Mouse (Mus musculus) heart, postnatal 25 days (tissue): ENCODE results near the gene Timm22. TPM values are rescaled to one million over a fixed set of nuclear protein-coding genes. Genes with fewer than 3 reads are reported as not detected.

Experiments
- DNase-seq: peaks from one replicate; pipeline ENCODE4 v3.0.0; 2022; ENCODE audit warnings: low spot score
- intact Hi-C: fragments of 180-260 bp; cut with DNase I; formaldehyde crosslinking; loops from one replicate; pipeline ENCODE4 v1.15.1; 2025
- total RNA-seq, 2 experiments: library from RNA; stranded (reverse); gene quantifications; 2 replicates each; pipeline ENCODE4 v1.2.3; 2021

Gene Timm22
- total RNA-seq, 2 experiments from 2014 or later, result 51.1 to 57.1 TPM

- intact Hi-C loops, result no loop called here
- DNase-seq, result no peak
These were observed 21.0 kb upstream of the Timm22 start for GRCm38 (mm10) chr11:76385746-76386145.

GRCm38 (mm10) chr11:76387097-76387496 lies 19.7 kb upstream of the Timm22 start:
- intact Hi-C loops, result no loop called here
- DNase-seq, result no peak

- intact Hi-C loops, result no loop called here
- no peak for DNase-seq
These were observed 18.0 kb upstream of the Timm22 start for GRCm38 (mm10) chr11:76388711-76389110.

GRCm38 (mm10) chr11:76392532-76392931 lies 14.2 kb upstream of the Timm22 start:
- intact Hi-C loops, result no loop called here

GRCm38 (mm10) chr11:76392996-76393395 lies 13.8 kb upstream of the Timm22 start:
- intact Hi-C loops, result no loop called here
- DNase-seq, result no peak

More at GRCm38 (mm10) chr11:76392532-76392931, 14.2 kb upstream of the Timm22 start:
- DNase-seq, result no peak

- intact Hi-C loops, result loop anchor here (2.0 to 5.0 kb wide), 3 partner anchors 17 to 80 kb away; no protein-coding TSS in a partner anchor
These were observed 9.0 kb upstream of the Timm22 start for GRCm38 (mm10) chr11:76397650-76398311.

GRCm38 (mm10) chr11:76398312-76398797 lies 8.4 kb upstream of the Timm22 start:
- intact Hi-C loops, result loop anchor here (2.0 to 5.0 kb wide), 2 partner anchors 72 to 81 kb away; no protein-coding TSS in a partner anchor
- no peak for DNase-seq

More at GRCm38 (mm10) chr11:76397650-76398311, 9.0 kb upstream of the Timm22 start:
- DNase-seq, result no peak

GRCm38 (mm10) chr11:76398798-76399586 lies 7.8 kb upstream of the Timm22 start, which contains the start of gene Nxn:
Nxn (minus strand) TSS chr11:76399140.
- intact Hi-C loops, result loop anchor here (2.0 to 5.0 kb wide), 2 partner anchors 72 to 82 kb away; no protein-coding TSS in a partner anchor
- peak; percentile 89 for DNase-seq

- no peak for DNase-seq
- intact Hi-C loops, result loop anchor here (2.0 to 5.0 kb wide), 2 partner anchors 73 to 82 kb away; no protein-coding TSS in a partner anchor
These were observed 7.0 kb upstream of the Timm22 start for GRCm38 (mm10) chr11:76399587-76400330.

- intact Hi-C loops, result no loop called here
- DNase-seq, result no peak
These were observed 5.4 kb upstream of the Timm22 start for GRCm38 (mm10) chr11:76401398-76401797.

GRCm38 (mm10) chr11:76405113-76405512 lies 1.6 kb upstream of the Timm22 start:
- DNase-seq, result no peak
- intact Hi-C loops, result loop anchor here (5.0 kb wide), 1 partner anchor 223 kb away; no protein-coding TSS in a partner anchor

- no peak for DNase-seq
- intact Hi-C loops, result loop anchor here (1.0 to 5.0 kb wide), 2 partner anchors 152 to 223 kb away; no protein-coding TSS in a partner anchor
These were observed 1.0 kb upstream of the Timm22 start for GRCm38 (mm10) chr11:76405626-76406264.

GRCm38 (mm10) chr11:76410826-76411225 lies 4.1 kb downstream of the Timm22 start:
- peak; percentile 14 for DNase-seq
- intact Hi-C loops, result loop anchor here (2.0 kb wide), 1 partner anchor 42 kb away; no protein-coding TSS in a partner anchor

- DNase-seq, result no peak
- intact Hi-C loops, result no loop called here
These were observed 6.5 kb downstream of the Timm22 start for GRCm38 (mm10) chr11:76413202-76413601.

GRCm38 (mm10) chr11:76415001-76415400 lies 8.2 kb downstream of the Timm22 start:
- intact Hi-C loops, result no loop called here
- no peak for DNase-seq

- DNase-seq, result no peak
- intact Hi-C loops, result no loop called here
These were observed 9.2 kb downstream of the Timm22 start for GRCm38 (mm10) chr11:76415985-76416384.

GRCm38 (mm10) chr11:76418423-76418822 lies 11.7 kb downstream of the Timm22 start:
- no peak for DNase-seq
- intact Hi-C loops, result loop anchor here (2.0 kb wide), 1 partner anchor 36 kb away; no protein-coding TSS in a partner anchor

- no peak for DNase-seq
- intact Hi-C loops, result loop anchor here (2.0 kb wide), 1 partner anchor 36 kb away; no protein-coding TSS in a partner anchor
These were observed 12.4 kb downstream of the Timm22 start for GRCm38 (mm10) chr11:76419179-76419578.

GRCm38 (mm10) chr11:76420896-76421295 lies 14.1 kb downstream of the Timm22 start:
- peak; percentile 23 for DNase-seq
- intact Hi-C loops, result no loop called here
